Mouse (Mus musculus): ENCODE measurements around the gene Pard3b. TPM values are rescaled to one million over a fixed set of nuclear protein-coding genes. Genes with fewer than 3 reads are reported as not detected.

Pard3b gene
- total and polyA plus RNA-seq, 3 experiments = 0.30 to 0.75 (median 0.63) TPM

- Histone ChIP-seq H3K27me3 (replicated peaks) (no peaks in the 10 kb centered on the region), H3K9me3 (replicated peaks; ENCODE audit: low read length) (no peaks in the 10 kb centered on the region), H3K4me3 (replicated peaks in 1 of 3; ENCODE audit: low read depth in 2 of 3, low read length in 2 of 3, poor library complexity in 1 of 3) (no peak overlapping the region), H3K4me2 (ENCODE audit: insufficient read depth, low read depth, poor library complexity, severe bottlenecking) (no peak overlapping the region), H3K36me3 (replicated peaks in 1 of 2; ENCODE audit: control insufficient read depth in 1 of 2, insufficient read depth in 1 of 2, low read length in 1 of 2) (no peaks in the 10 kb centered on the region), H3K4me1 (ENCODE audit: control insufficient read depth in 1 of 2, insufficient read depth in 2 of 2) (peaks cover 0 to 2% of the 10 kb centered on the region in 2 experiments; a peak in 1 of 4 replicates), H3K9ac (ENCODE audit: insufficient read depth, low read depth) (no peak overlapping the region), H3K79me2 (replicated peaks; ENCODE audit: control insufficient read depth, extremely low read depth, insufficient read depth, poor library complexity, severe bottlenecking) (no peaks in the 10 kb centered on the region), H3K27ac (ENCODE audit: insufficient read depth, low read depth) (no peak overlapping the region)
- no peak for DNase-seq (ENCODE audit: extremely low read depth)
- in situ Hi-C loops (cut with MboI; ENCODE audit: low pct_ligation_motif_present, low pct_unique_long_range_greater_than_20kb, low sequenced_read_pairs) (no loop called here), dilution Hi-C loops (cut with MboI; ENCODE audit: extremely low pct_ligation_motif_present, extremely low pct_unique_long_range_greater_than_20kb, low sequenced_read_pairs) (no loop called here)
- no peak for TF ChIP-seq ELF1 (IDR thresholded peaks at IDR 0.05; ENCODE audit: low read depth, low read length)
- TF ChIP-seq MXI1 (IDR thresholded peaks at IDR 0.05; ENCODE audit: low read depth, low read length) = no peak
- TF ChIP-seq JUN (IDR thresholded peaks at IDR 0.05; ENCODE audit: insufficient read depth, low read depth, low read length) = no peak
- no peak for TF ChIP-seq PAX5 (IDR thresholded peaks at IDR 0.05; ENCODE audit: low read length)
- TF ChIP-seq MYC (IDR thresholded peaks at IDR 0.05; ENCODE audit: low read depth, low read length) = no peak
- TF ChIP-seq ZC3H11A (IDR thresholded peaks at IDR 0.05; ENCODE audit: low read depth, low read length) = no peak
Observed at GRCm38 (mm10) chr1:62244191-62244984, 605.8 kb downstream of the Pard3b start.

- Histone ChIP-seq H3K4me2 (ENCODE audit: insufficient read depth, low read depth, poor library complexity, severe bottlenecking) (peak overlapping the region; percentile 82), H3K9ac (ENCODE audit: insufficient read depth, low read depth) (no peak overlapping the region), H3K4me1 (ENCODE audit: control insufficient read depth in 1 of 2, insufficient read depth in 2 of 2) (peaks cover 4 to 16% of the 10 kb centered on the region in 2 experiments), H3K79me2 (replicated peaks; ENCODE audit: control insufficient read depth, extremely low read depth, insufficient read depth, poor library complexity, severe bottlenecking) (no peaks in the 10 kb centered on the region), H3K4me3 (replicated peaks in 1 of 3; ENCODE audit: low read depth in 2 of 3, low read length in 2 of 3, poor library complexity in 1 of 3) (no peak overlapping the region), H3K9me3 (replicated peaks; ENCODE audit: low read length) (no peaks in the 10 kb centered on the region), H3K27me3 (replicated peaks) (no peaks in the 10 kb centered on the region), H3K27ac (ENCODE audit: insufficient read depth, low read depth) (no peak overlapping the region), H3K36me3 (replicated peaks in 1 of 2; ENCODE audit: control insufficient read depth in 1 of 2, insufficient read depth in 1 of 2, low read length in 1 of 2) (no peaks in the 10 kb centered on the region)
- DNase-seq (ENCODE audit: extremely low read depth) = peak; percentile 24
- TF ChIP-seq E2F4 (IDR thresholded peaks at IDR 0.05; ENCODE audit: insufficient replicate concordance, low read depth, low read length) = no peak
- TF ChIP-seq IRF4 (IDR thresholded peaks at IDR 0.05; ENCODE audit: low read depth, low read length) = no peak
- TF ChIP-seq RCOR1 (conservative IDR thresholded peaks at IDR 0.05; ENCODE audit: low read depth, low read length) = no peak
- no peak for TF ChIP-seq HCFC1 (IDR thresholded peaks at IDR 0.05; ENCODE audit: low read depth, low read length)
- no peak for TF ChIP-seq JUND (conservative IDR thresholded peaks at IDR 0.05; ENCODE audit: low read depth, low read length)
- in situ Hi-C loops (cut with MboI; ENCODE audit: low pct_ligation_motif_present, low pct_unique_long_range_greater_than_20kb, low sequenced_read_pairs) (no loop called here), dilution Hi-C loops (cut with MboI; ENCODE audit: extremely low pct_ligation_motif_present, extremely low pct_unique_long_range_greater_than_20kb, low sequenced_read_pairs) (no loop called here)
Observed at GRCm38 (mm10) chr1:62252432-62252831, 613.8 kb downstream of the Pard3b start.

GRCm38 (mm10) chr1:62254316-62254715, 615.7 kb downstream of the Pard3b start:
- Histone ChIP-seq H3K9ac (ENCODE audit: insufficient read depth, low read depth) (no peak overlapping the region), H3K36me3 (replicated peaks in 1 of 2; ENCODE audit: control insufficient read depth in 1 of 2, insufficient read depth in 1 of 2, low read length in 1 of 2) (no peaks in the 10 kb centered on the region), H3K4me2 (ENCODE audit: insufficient read depth, low read depth, poor library complexity, severe bottlenecking) (no peak overlapping the region), H3K27me3 (replicated peaks) (no peaks in the 10 kb centered on the region), H3K4me1 (ENCODE audit: control insufficient read depth in 1 of 2, insufficient read depth in 2 of 2) (peaks cover 4 to 16% of the 10 kb centered on the region in 2 experiments), H3K9me3 (replicated peaks; ENCODE audit: low read length) (no peaks in the 10 kb centered on the region), H3K4me3 (replicated peaks in 1 of 3; ENCODE audit: low read depth in 2 of 3, low read length in 2 of 3, poor library complexity in 1 of 3) (no peak overlapping the region), H3K27ac (ENCODE audit: insufficient read depth, low read depth) (no peak overlapping the region), H3K79me2 (replicated peaks; ENCODE audit: control insufficient read depth, extremely low read depth, insufficient read depth, poor library complexity, severe bottlenecking) (no peaks in the 10 kb centered on the region)
- in situ Hi-C loops (cut with MboI; ENCODE audit: low pct_ligation_motif_present, low pct_unique_long_range_greater_than_20kb, low sequenced_read_pairs) (no loop called here), dilution Hi-C loops (cut with MboI; ENCODE audit: extremely low pct_ligation_motif_present, extremely low pct_unique_long_range_greater_than_20kb, low sequenced_read_pairs) (no loop called here)
- no peak for TF ChIP-seq HCFC1 (IDR thresholded peaks at IDR 0.05; ENCODE audit: low read depth, low read length)
- TF ChIP-seq USF1 (IDR thresholded peaks at IDR 0.05; ENCODE audit: low read depth, low read length) = no peak
- TF ChIP-seq PAX5 (IDR thresholded peaks at IDR 0.05; ENCODE audit: low read length) = no peak
- TF ChIP-seq JUND (conservative IDR thresholded peaks at IDR 0.05; ENCODE audit: low read depth, low read length) = no peak
- DNase-seq (ENCODE audit: extremely low read depth) = no peak
